11 mouse cellular contexts compared by ENCODE assay signal in genomic region chr2:106863050-106863653, GRCm38 (mm10).
A peak's percentile ranks its signal among the peaks of the same experiment; 100 is the strongest.
DNase-seq lines count a peak whose midpoint lies in the region; ATAC-seq and TF ChIP-seq lines count a peak whose summit lies in the region.
"Had no signal": no experiment of that assay in that cellular context is flagged by ENCODE, and none has a peak within 500 bp of the region (broad histone marks: within the 10 kb centered on the region; RNA-seq: fewer than 3 reads in every experiment).

No protein-coding gene starts in this region.

- no peak overlapping the region for H3K9ac ChIP-seq in kidney, embryonic 16.5 days (replicated peaks; ENCODE audit: low read length)
- H3K9ac ChIP-seq in heart, embryonic 14.5 days (ENCODE audit: low read length) = no peak overlapping the region
- no peak overlapping the region for H3K9ac ChIP-seq in intestine, embryonic 15.5 days
- H3K9ac ChIP-seq: embryonic facial prominence, embryonic 15.5 days had no signal

- no peaks in the 10 kb centered on the region for H3K27me3 ChIP-seq in kidney, embryonic 16.5 days (ENCODE audit: insufficient read depth, low read length)
- H3K27me3 ChIP-seq in heart, embryonic 14.5 days (ENCODE audit: control insufficient read depth, insufficient read depth, low read length) = no peaks in the 10 kb centered on the region
- no peaks in the 10 kb centered on the region for H3K27me3 ChIP-seq in intestine, embryonic 15.5 days (replicated peaks)
- H3K27me3 ChIP-seq: CH12.LX; embryonic facial prominence, embryonic 15.5 days had no signal

- intact Hi-C loops in left cerebral cortex, adult 2 months (cut with DNase I) = no loop called here

- H3K4me2 ChIP-seq in kidney, embryonic 16.5 days (replicated peaks; ENCODE audit: low read depth, low read length) = no peak overlapping the region
- peak overlapping the region; percentile 44 for H3K4me2 ChIP-seq in heart, embryonic 14.5 days (ENCODE audit: low read length)
- 0 out of 2 replicates have a peak overlapping the region, but pooled peaks have one; percentile 9 for H3K4me2 ChIP-seq in intestine, embryonic 15.5 days (replicated peaks)
- H3K4me2 ChIP-seq: embryonic facial prominence, embryonic 15.5 days had no signal

- no peak overlapping the region for H3K4me3 ChIP-seq in kidney, embryonic 16.5 days (ENCODE audit: low read length)
- no peak overlapping the region for H3K4me3 ChIP-seq in heart, embryonic 14.5 days (ENCODE audit: control insufficient read depth in 1 of 2, insufficient read depth in 1 of 2, low read depth in 1 of 2, low read length in 2 of 2)
- H3K4me3 ChIP-seq in intestine, embryonic 15.5 days (replicated peaks) = no peak overlapping the region
- H3K4me3 ChIP-seq in left cerebral cortex, adult 2 months = no peak overlapping the region
- H3K4me3 ChIP-seq: embryonic facial prominence, embryonic 15.5 days had no signal

- WGBS in kidney, embryonic 16.5 days = 65% methylated on average over 11 of the region's 11 CpGs
- 7% methylated on average over 11 of the region's 11 CpGs for WGBS in heart, embryonic 14.5 days
- 29% methylated on average over 11 of the region's 11 CpGs for WGBS in intestine, embryonic 15.5 days

- no peaks in the 10 kb centered on the region for H3K9me3 ChIP-seq in kidney, embryonic 16.5 days (ENCODE audit: low read length)
- H3K9me3 ChIP-seq in heart, embryonic 14.5 days (ENCODE audit: control insufficient read depth, low read length) = no peaks in the 10 kb centered on the region
- no peaks in the 10 kb centered on the region for H3K9me3 ChIP-seq in intestine, embryonic 15.5 days
- H3K9me3 ChIP-seq: embryonic facial prominence, embryonic 15.5 days had no signal

- no peak for ATAC-seq in kidney, embryonic 16.5 days (ENCODE audit: low FRiP score, low TSS enrichment)
- ATAC-seq in heart, embryonic 14.5 days (ENCODE audit: insufficient number of reproducible peaks, insufficient read depth, low FRiP score, low read depth) = no peak
- peak; percentile 73 for ATAC-seq in intestine, embryonic 15.5 days
- ATAC-seq: Patski had no signal

- peaks cover 43% of the 10 kb centered on the region for H3K4me1 ChIP-seq in kidney, embryonic 16.5 days (ENCODE audit: insufficient read depth, low read length)
- peaks cover 19 to 27% of the 10 kb centered on the region in 2 experiments for H3K4me1 ChIP-seq in heart, embryonic 14.5 days (ENCODE audit: control insufficient read depth in 2 of 2, insufficient read depth in 2 of 2, low read length in 2 of 2)
- peaks cover 25% of the 10 kb centered on the region for H3K4me1 ChIP-seq in intestine, embryonic 15.5 days (replicated peaks)

- H3K27ac ChIP-seq in kidney, embryonic 16.5 days (ENCODE audit: low read length) = peak overlapping the region; percentile 7; the same call in 1 of the 2 replicates
- H3K27ac ChIP-seq in heart, embryonic 14.5 days (replicated peaks in 1 of 2; ENCODE audit: control insufficient read depth in 1 of 2, insufficient read depth in 1 of 2, low read depth in 2 of 2, low read length in 2 of 2) = peak overlapping the region; percentile 5 to 34; a peak in 2 of 4 replicates
- no peak overlapping the region for H3K27ac ChIP-seq in intestine, embryonic 15.5 days
- no peak overlapping the region for H3K27ac ChIP-seq in left cerebral cortex, adult 2 months
- H3K27ac ChIP-seq: embryonic facial prominence, embryonic 15.5 days had no signal

- TF ChIP-seq CTCF in left cerebral cortex, adult 2 months (IDR thresholded peaks at IDR 0.05) = no peak

- H3K36me3 ChIP-seq in kidney, embryonic 16.5 days (ENCODE audit: insufficient read depth, low read length) = no peaks in the 10 kb centered on the region
- peaks cover 14% of the 10 kb centered on the region; the same call in 1 of the 2 replicates for H3K36me3 ChIP-seq in heart, embryonic 14.5 days (ENCODE audit: control insufficient read depth, insufficient read depth, low read length)
- no peaks in the 10 kb centered on the region for H3K36me3 ChIP-seq in intestine, embryonic 15.5 days
- H3K36me3 ChIP-seq: embryonic facial prominence, embryonic 15.5 days had no signal

- no peak for DNase-seq in kidney, postnatal 25 days
- peak; percentile 19 to 46 for DNase-seq in lung, postnatal 4 days
- DNase-seq in left cerebral cortex, adult 2 months (ENCODE audit: extremely low spot score in 1 of 2, low spot score in 2 of 2) = no peak
- DNase-seq in thymus, adult 18-20 months = no peak
- DNase-seq: adrenal gland, postnatal 10 days had no signal

Comparison
In these comparisons a context has a peak if more than half of its experiments do, and no peak if none do; other contexts are left out.
1. H3K27ac ChIP-seq: peak in kidney, embryonic 16.5 days (single experiment) and heart, embryonic 14.5 days (2 of 2); none in intestine, embryonic 15.5 days (single experiment) and left cerebral cortex, adult 2 months (single experiment).
2. DNase-seq: peak in lung, postnatal 4 days (2 of 2); none in kidney, postnatal 25 days (0 of 2), left cerebral cortex, adult 2 months (0 of 2) and thymus, adult 18-20 months (0 of 2).